Mouse (Mus musculus): ENCODE results near the gene AW011738.

DNA sequence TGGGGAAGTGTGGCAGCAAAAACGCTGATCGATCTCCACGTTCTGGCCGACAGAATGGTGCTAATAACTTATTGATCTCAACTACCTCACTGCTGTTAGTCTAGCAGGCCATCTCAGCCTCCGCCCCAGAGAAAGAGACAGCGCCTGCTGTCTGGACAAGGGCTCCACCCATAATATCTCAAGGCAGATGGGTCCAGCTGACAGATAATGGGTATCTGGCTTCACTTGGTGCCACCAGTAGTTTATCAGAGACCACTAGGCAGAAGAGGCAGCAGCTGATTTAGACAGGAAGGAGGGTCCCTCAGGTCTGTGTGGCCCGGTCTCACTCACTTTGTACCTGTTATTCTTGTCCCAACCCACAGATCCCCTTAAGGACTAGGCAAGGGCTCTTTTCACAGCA, 49.9 kb downstream of the AW011738 start:
- no peak for TF ChIP-seq CTCF (IDR thresholded peaks at IDR 0.05; ENCODE audit: low read depth)
- TF ChIP-seq EP300 (IDR thresholded peaks at IDR 0.05; ENCODE audit: low read depth), result peak; percentile 99

Data from liver, postnatal 0 days (tissue).